Mouse (Mus musculus): ENCODE measurements around the gene Cldn15. TPM values are rescaled to one million over a fixed set of nuclear protein-coding genes. Genes with fewer than 3 reads are reported as not detected.

Cldn15 gene
- total and polyA plus RNA-seq, 3 experiments = 1.2 to 2.1 TPM; not detected in 1

DNA sequence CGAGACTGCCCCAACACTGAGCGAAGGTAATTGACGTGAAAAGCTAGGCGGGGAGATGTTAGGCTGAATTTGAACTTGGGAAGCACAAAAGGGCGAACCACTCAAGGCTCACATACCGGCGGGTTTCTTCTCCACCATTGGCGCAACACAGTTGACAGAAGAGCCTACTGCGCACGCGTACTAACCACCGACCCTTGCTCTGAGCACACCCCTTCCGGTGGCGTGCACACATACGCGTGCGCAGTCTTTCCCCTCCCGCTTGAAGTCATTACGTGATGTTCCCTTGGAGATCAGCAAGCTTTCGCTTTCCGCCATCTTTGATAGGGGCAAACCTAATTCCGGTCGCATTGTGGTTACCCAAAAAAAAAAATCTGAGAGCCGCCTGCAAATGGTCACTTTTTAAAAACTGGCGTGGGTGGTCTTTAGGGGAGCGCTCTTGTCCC, 20.3 kb downstream of the Cldn15 start, which contains the start of gene Plod3 (continued):
- TF ChIP-seq EP300 (IDR thresholded peaks at IDR 0.05; ENCODE audit: low read depth in 1 of 2, low read length in 2 of 2) (no peak; a peak in 2 of 4 replicates), E2F4 (IDR thresholded peaks at IDR 0.05; ENCODE audit: borderline replicate concordance, low read depth, low read length) (0 out of 2 replicates have a peak, but pooled peaks have one; percentile 38), POLR2AphosphoS5 (IDR thresholded peaks at IDR 0.05; ENCODE audit: borderline replicate concordance, low read depth, low read length) (no peak), USF1 (IDR thresholded peaks at IDR 0.05; ENCODE audit: low read depth, low read length) (0 out of 2 replicates have a peak, but pooled peaks have one; percentile 49), MAX (IDR thresholded peaks at IDR 0.05; ENCODE audit: low read length) (peak; percentile 49), POLR2AphosphoS2 (IDR thresholded peaks at IDR 0.05; ENCODE audit: low read length) (peak; percentile 77), MYB (IDR thresholded peaks at IDR 0.05; ENCODE audit: low read depth, low read length) (peak; percentile 81), USF2 (IDR thresholded peaks at IDR 0.05; ENCODE audit: borderline replicate concordance in 1 of 2, insufficient read depth in 1 of 2, low read depth in 1 of 2, low read length in 2 of 2) (no peak), JUND (IDR thresholded peaks at IDR 0.05; ENCODE audit: low read depth, low read length) (no peak), TCF12 (IDR thresholded peaks at IDR 0.05; ENCODE audit: low read depth, low read length) (peak; percentile 41), TBP (IDR thresholded peaks at IDR 0.05; ENCODE audit: low read depth, low read length) (peak; percentile 81; the same call in 1 of the 2 replicates), TAL1 (IDR thresholded peaks at IDR 0.05; ENCODE audit: low read length) (no peak), HCFC1 (IDR thresholded peaks at IDR 0.05; ENCODE audit: low read depth, low read length) (peak; percentile 95), CHD2 (IDR thresholded peaks at IDR 0.05; ENCODE audit: low read length) (no peak), MXI1 (IDR thresholded peaks at IDR 0.05; ENCODE audit: low read depth, low read length) (peak; percentile 66), POLR2A (IDR thresholded peaks at IDR 0.05; ENCODE audit: control insufficient read depth in 1 of 2, insufficient read depth in 1 of 2, low read depth in 1 of 2, low read length in 2 of 2, poor library complexity in 1 of 2) (peak; percentile 47 to 77; a peak in 3 of 4 replicates), NRF1 (IDR thresholded peaks at IDR 0.05; ENCODE audit: insufficient read depth, low read depth, low read length, poor library complexity, severe bottlenecking) (peak; percentile 94)

GRCm38 (mm10) chr5:136987138-136987933, 20.9 kb downstream of the Cldn15 start:
- H3K4me3 ChIP-seq (ENCODE audit: control insufficient read depth in 1 of 2, insufficient read depth in 1 of 2, low read depth in 2 of 2, low read length in 2 of 2) = peak overlapping the region; percentile 78 to 95
- H3K9me3 ChIP-seq (replicated peaks; ENCODE audit: insufficient read depth, low read length) = no peaks in the 10 kb centered on the region
- H3K4me1 ChIP-seq (ENCODE audit: control insufficient read depth in 1 of 2, insufficient read depth in 2 of 2, low read length in 2 of 2) = peaks cover 0 to 9% of the 10 kb centered on the region in 2 experiments; a peak in 2 of 4 replicates
- peak; percentile 80 for DNase-seq (ENCODE audit: low read depth, low spot score)
- H3K36me3 ChIP-seq (ENCODE audit: control insufficient read depth in 1 of 2, insufficient read depth in 2 of 2, low read length in 2 of 2) = 0 out of 4 replicates have a peak, but pooled peaks cover 0 to 2% of the 10 kb centered on the region in 2 experiments
- peaks cover 7% of the 10 kb centered on the region; the same call in 1 of the 2 replicates for H3K79me2 ChIP-seq (ENCODE audit: control insufficient read depth, insufficient read depth, low read length, poor library complexity)
- peak overlapping the region; percentile 92 for H3K9ac ChIP-seq (ENCODE audit: control insufficient read depth, low read depth, low read length, poor library complexity, severe bottlenecking)
- H3K27me3 ChIP-seq (ENCODE audit: control insufficient read depth in 1 of 2, insufficient read depth in 2 of 2, low read length in 2 of 2) = no peaks in the 10 kb centered on the region
- H3K27ac ChIP-seq (ENCODE audit: control insufficient read depth, low read depth, low read length) = peak overlapping the region; percentile 77
- TF ChIP-seq SIN3A (IDR thresholded peaks at IDR 0.05; ENCODE audit: low read length) (peak; percentile 11), RCOR1 (IDR thresholded peaks at IDR 0.05; ENCODE audit: low read depth, low read length) (no peak), GATA1 (IDR thresholded peaks at IDR 0.05; ENCODE audit: low read depth, low read length) (no peak), MYC (IDR thresholded peaks at IDR 0.05; ENCODE audit: low read depth, low read length) (peak; percentile 15; the same call in 1 of the 2 replicates), NELFE (IDR thresholded peaks at IDR 0.05; ENCODE audit: low read depth, low read length) (peak; percentile 48), CHD2 (IDR thresholded peaks at IDR 0.05; ENCODE audit: low read length) (no peak), MYB (IDR thresholded peaks at IDR 0.05; ENCODE audit: low read depth, low read length) (no peak), UBTF (IDR thresholded peaks at IDR 0.05; ENCODE audit: borderline replicate concordance, insufficient read depth, low read depth, low read length) (peak; percentile 66; the same call in 1 of the 2 replicates), NRF1 (IDR thresholded peaks at IDR 0.05; ENCODE audit: insufficient read depth, low read depth, low read length, poor library complexity, severe bottlenecking) (0 out of 2 replicates have a peak, but pooled peaks have one; percentile 11), ZMIZ1 (IDR thresholded peaks at IDR 0.05; ENCODE audit: low read depth, low read length) (peak; percentile 62; the same call in 1 of the 2 replicates), USF1 (IDR thresholded peaks at IDR 0.05; ENCODE audit: low read depth, low read length) (no peak), E2F4 (IDR thresholded peaks at IDR 0.05; ENCODE audit: borderline replicate concordance, low read depth, low read length) (0 out of 2 replicates have a peak, but pooled peaks have one; percentile 24), MXI1 (IDR thresholded peaks at IDR 0.05; ENCODE audit: low read depth, low read length) (peak; percentile 15; the same call in 1 of the 2 replicates), MAZ (IDR thresholded peaks at IDR 0.05; ENCODE audit: low read depth, low read length) (0 out of 2 replicates have a peak, but pooled peaks have one; percentile 29), BHLHE40 (IDR thresholded peaks at IDR 0.05; ENCODE audit: borderline replicate concordance, low read depth, low read length) (no peak)

Data from MEL (cell line).